Mouse (Mus musculus): ENCODE results near the gene Racgap1. TPM values are rescaled to one million over a fixed set of nuclear protein-coding genes. Genes with fewer than 3 reads are reported as not detected.
A peak's percentile ranks its signal among the peaks of the same experiment; 100 is the strongest.

Racgap1 gene
- polyA plus RNA-seq, 1 experiment from 2014 or later, result 35.9 TPM

GRCm38 (mm10) chr15:99590429-99591084 is 60.9 kb downstream of the Racgap1 start, which contains the start of gene Aqp5:
Gene Aqp5 (plus strand): TSS chr15:99590782.
- H3K4me1 ChIP-seq (replicated peaks; ENCODE audit: control insufficient read depth, insufficient read depth), result no peaks in the 10 kb centered on the region
- H3K36me3 ChIP-seq (ENCODE audit: control insufficient read depth, insufficient read depth, low read length), result no peaks in the 10 kb centered on the region
- H3K4me3 ChIP-seq (ENCODE audit: low read depth, low read length), result peak within 1 kb of the TSS; percentile 35
- ATAC-seq (ENCODE audit: low FRiP score, low TSS enrichment), result peak; percentile 62; the same call in 1 of the 2 replicates
- H3K9ac ChIP-seq (ENCODE audit: low read length), result no peak within 1 kb of the TSS
- DNase-seq (ENCODE audit: low spot score), result peak; percentile 49
- peak within 1 kb of the TSS; percentile 52 for H3K4me2 ChIP-seq (replicated peaks; ENCODE audit: low read depth)
- H3K27ac ChIP-seq (replicated peaks), result no peak within 1 kb of the TSS
- H3K27me3 ChIP-seq (ENCODE audit: control insufficient read depth, insufficient read depth, low read length), result peaks cover 34% of the 10 kb centered on the region
- TF ChIP-seq EP300 (optimal IDR thresholded peaks at IDR 0.05) (no peak), CTCF (IDR thresholded peaks at IDR 0.05; ENCODE audit: low read depth) (no peak)
- H3K9me3 ChIP-seq (ENCODE audit: control insufficient read depth, low read length), result no peaks in the 10 kb centered on the region
- WGBS, result 2% methylated on average over 47 of the region's 83 CpGs

- Histone ChIP-seq H3K27me3 (ENCODE audit: control insufficient read depth, insufficient read depth, low read length) (peaks cover 31% of the 10 kb centered on the region), H3K4me2 (replicated peaks; ENCODE audit: low read depth) (no peak overlapping the region), H3K9ac (ENCODE audit: low read length) (no peak overlapping the region), H3K36me3 (ENCODE audit: control insufficient read depth, insufficient read depth, low read length) (no peaks in the 10 kb centered on the region), H3K4me3 (ENCODE audit: low read depth, low read length) (no peak overlapping the region), H3K4me1 (replicated peaks; ENCODE audit: control insufficient read depth, insufficient read depth) (no peaks in the 10 kb centered on the region), H3K9me3 (ENCODE audit: control insufficient read depth, low read length) (no peaks in the 10 kb centered on the region), H3K27ac (replicated peaks) (no peak overlapping the region)
- ATAC-seq (ENCODE audit: low FRiP score, low TSS enrichment) (no peak), DNase-seq (ENCODE audit: low spot score) (no peak)
- TF ChIP-seq EP300 (optimal IDR thresholded peaks at IDR 0.05) (no peak), CTCF (IDR thresholded peaks at IDR 0.05; ENCODE audit: low read depth) (no peak)
- WGBS, result 25% methylated on average over 7 of the region's 7 CpGs
These were observed 61.8 kb downstream of the Racgap1 start for GRCm38 (mm10) chr15:99589704-99590103.

- H3K4me3 ChIP-seq (ENCODE audit: low read depth, low read length), result no peak overlapping the region
- H3K27me3 ChIP-seq (ENCODE audit: control insufficient read depth, insufficient read depth, low read length), result peaks cover 33% of the 10 kb centered on the region
- H3K27ac ChIP-seq (replicated peaks), result no peak overlapping the region
- DNase-seq (ENCODE audit: low spot score), result no peak
- no peak overlapping the region for H3K4me2 ChIP-seq (replicated peaks; ENCODE audit: low read depth)
- TF ChIP-seq CTCF (IDR thresholded peaks at IDR 0.05; ENCODE audit: low read depth) (no peak), EP300 (optimal IDR thresholded peaks at IDR 0.05) (no peak)
- no peaks in the 10 kb centered on the region for H3K9me3 ChIP-seq (ENCODE audit: control insufficient read depth, low read length)
- H3K4me1 ChIP-seq (replicated peaks; ENCODE audit: control insufficient read depth, insufficient read depth), result 0 out of 2 replicates have a peak, but pooled peaks cover 3% of the 10 kb centered on the region
- WGBS, result 12% methylated on average over 9 of the region's 9 CpGs
- no peak overlapping the region for H3K9ac ChIP-seq (ENCODE audit: low read length)
- H3K36me3 ChIP-seq (ENCODE audit: control insufficient read depth, insufficient read depth, low read length), result no peaks in the 10 kb centered on the region
- ATAC-seq (ENCODE audit: low FRiP score, low TSS enrichment), result no peak
These were observed 62.2 kb downstream of the Racgap1 start for GRCm38 (mm10) chr15:99589237-99589636.

- H3K27ac ChIP-seq (replicated peaks), result no peak overlapping the region
- DNase-seq (ENCODE audit: low spot score) (no peak), ATAC-seq (ENCODE audit: low FRiP score, low TSS enrichment) (no peak)
- H3K4me3 ChIP-seq (ENCODE audit: low read depth, low read length), result no peak overlapping the region
- H3K9ac ChIP-seq (ENCODE audit: low read length), result no peak overlapping the region
- no peaks in the 10 kb centered on the region for H3K36me3 ChIP-seq (ENCODE audit: control insufficient read depth, insufficient read depth, low read length)
- 93% methylated on average over 3 of the region's 3 CpGs for WGBS
- no peak for TF ChIP-seq EP300 (optimal IDR thresholded peaks at IDR 0.05)
- no peak for TF ChIP-seq CTCF (IDR thresholded peaks at IDR 0.05; ENCODE audit: low read depth)
- H3K27me3 ChIP-seq (ENCODE audit: control insufficient read depth, insufficient read depth, low read length), result peaks cover 41% of the 10 kb centered on the region
- H3K4me1 ChIP-seq (replicated peaks; ENCODE audit: control insufficient read depth, insufficient read depth), result 0 out of 2 replicates have a peak, but pooled peaks cover 3% of the 10 kb centered on the region
- H3K4me2 ChIP-seq (replicated peaks; ENCODE audit: low read depth), result no peak overlapping the region
- H3K9me3 ChIP-seq (ENCODE audit: control insufficient read depth, low read length), result no peaks in the 10 kb centered on the region
These were observed 64.9 kb downstream of the Racgap1 start for GRCm38 (mm10) chr15:99586525-99586924.

- no peak overlapping the region for H3K4me2 ChIP-seq (replicated peaks; ENCODE audit: low read depth)
- TF ChIP-seq CTCF (IDR thresholded peaks at IDR 0.05; ENCODE audit: low read depth), result no peak
- no peak for TF ChIP-seq EP300 (optimal IDR thresholded peaks at IDR 0.05)
- no peak overlapping the region for H3K27ac ChIP-seq (replicated peaks)
- 0 out of 2 replicates have a peak, but pooled peaks cover 3% of the 10 kb centered on the region for H3K4me1 ChIP-seq (replicated peaks; ENCODE audit: control insufficient read depth, insufficient read depth)
- no peak overlapping the region for H3K9ac ChIP-seq (ENCODE audit: low read length)
- no peak overlapping the region for H3K4me3 ChIP-seq (ENCODE audit: low read depth, low read length)
- WGBS, result 62% methylated on average over 6 of the region's 6 CpGs
- no peaks in the 10 kb centered on the region for H3K36me3 ChIP-seq (ENCODE audit: control insufficient read depth, insufficient read depth, low read length)
- ATAC-seq (ENCODE audit: low FRiP score, low TSS enrichment), result no peak
- H3K9me3 ChIP-seq (ENCODE audit: control insufficient read depth, low read length), result no peaks in the 10 kb centered on the region
- DNase-seq (ENCODE audit: low spot score), result no peak
- H3K27me3 ChIP-seq (ENCODE audit: control insufficient read depth, insufficient read depth, low read length), result peaks cover 36% of the 10 kb centered on the region
These were observed 65.7 kb downstream of the Racgap1 start for GRCm38 (mm10) chr15:99585741-99586140.
